Mouse (Mus musculus) stomach, adult 2 months (tissue): ENCODE measurements around the gene Gm4792. TPM values are rescaled to one million over a fixed set of nuclear protein-coding genes. Genes with fewer than 3 reads are reported as not detected.

ENCODE experiments used
- polyA plus RNA-seq: library from polyadenylated mRNA; depleted of rRNA; stranded (reverse); fragments of >200 nt; gene quantifications from 2 replicates; pipeline ENCODE4 v1.2.3, GENCODE M21; 2012; rRNA removed

Gm4792 gene
- 0.44 and 1.2 TPM in 2 replicates for polyA plus RNA-seq

GRCm38 (mm10) chr10:94298471-94298870 is at the start of gene Gm4792:
Gm4792 (minus strand) TSS chr10:94298703.

GRCm38 (mm10) chr10:94311511-94312006 is 13.1 kb upstream of the Gm4792 start, which contains the start of gene Tmcc3:
Tmcc3 (plus strand) TSS chr10:94311949.

Other genes with a start within 250 kb of the Gm4792 start
- 0.59 and 1.2 TPM in 2 replicates for gene Nr2c1, start 150.7 kb downstream of the Gm4792 start, polyA plus RNA-seq
- 10.2 and 13.1 TPM in 2 replicates for gene Ndufa12, start 100.0 kb downstream of the Gm4792 start, polyA plus RNA-seq
- gene Tmcc3, start 13.2 kb upstream of the Gm4792 start, polyA plus RNA-seq: 4.9 and 6.0 TPM in 2 replicates